In the genomic region with DNA sequence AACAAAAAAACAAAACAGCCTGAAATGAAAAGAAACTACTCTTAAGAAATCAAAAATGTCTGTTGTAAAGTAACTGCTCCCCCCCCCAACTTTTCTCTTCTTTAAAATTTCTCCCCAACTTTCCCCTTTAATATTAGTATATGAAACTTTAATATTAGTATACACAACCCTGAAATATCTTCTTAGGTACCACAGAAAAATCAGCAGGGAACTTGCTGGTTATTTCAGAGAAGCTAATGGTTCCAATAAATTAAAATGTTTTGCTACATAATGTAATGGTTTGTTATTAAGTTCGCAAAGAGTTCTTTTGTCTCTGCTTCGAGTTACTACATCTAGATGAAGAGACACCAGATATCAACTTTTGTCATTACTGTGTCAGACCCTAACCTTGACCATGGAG, we compare ENCODE assay signal across 8 mouse cellular contexts. TPM values are rescaled to one million over a fixed set of nuclear protein-coding genes. Genes with fewer than 3 reads are reported as not detected.
DNase-seq lines count a peak whose midpoint lies in the region; ATAC-seq and TF ChIP-seq lines count a peak whose summit lies in the region.

No protein-coding gene starts in this region.

- no peaks in the 10 kb centered on the region for H3K27me3 ChIP-seq in heart, embryonic 11.5 days (ENCODE audit: control insufficient read depth, insufficient read depth, low read length)
- no peaks in the 10 kb centered on the region for H3K27me3 ChIP-seq in C2C12 (ENCODE audit: control insufficient read depth, insufficient read depth, insufficient read length)
- H3K27me3 ChIP-seq in forebrain, embryonic 14.5 days (replicated peaks; ENCODE audit: control insufficient read depth, insufficient read depth, low read length): no peaks in the 10 kb centered on the region
- no peaks in the 10 kb centered on the region for H3K27me3 ChIP-seq in liver, embryonic 14.5 days (ENCODE audit: control insufficient read depth, insufficient read depth, low read length)

- H3K4me3 ChIP-seq in heart, embryonic 11.5 days (ENCODE audit: low read depth, low read length): peak overlapping the region; percentile 49
- H3K4me3 ChIP-seq in C2C12 (ENCODE audit: insufficient read depth, poor library complexity, severe bottlenecking): peak overlapping the region; percentile 42
- peak overlapping the region; percentile 40 for H3K4me3 ChIP-seq in forebrain, embryonic 14.5 days (ENCODE audit: low read depth, low read length)
- peak overlapping the region; percentile 80 to 97 for H3K4me3 ChIP-seq in liver, embryonic 14.5 days (ENCODE audit: insufficient read depth in 1 of 2, low read depth in 2 of 2, low read length in 2 of 2)

- 15% methylated on average over 2 of the region's 2 CpGs for WGBS in heart, embryonic 11.5 days (ENCODE audit: insufficient replicate concordance)
- WGBS in forebrain, embryonic 14.5 days: 3% methylated on average over 2 of the region's 2 CpGs
- WGBS in liver, embryonic 14.5 days (ENCODE audit: insufficient replicate concordance): 5% methylated on average over 2 of the region's 2 CpGs

- H3K9me3 ChIP-seq in heart, embryonic 11.5 days (replicated peaks; ENCODE audit: control insufficient read depth, low read length): no peaks in the 10 kb centered on the region
- H3K9me3 ChIP-seq in forebrain, embryonic 14.5 days (replicated peaks; ENCODE audit: control insufficient read depth, low read length): no peaks in the 10 kb centered on the region
- H3K9me3 ChIP-seq in liver, embryonic 14.5 days (ENCODE audit: control insufficient read depth, low read length): no peaks in the 10 kb centered on the region

- peak overlapping the region; percentile 94 for H3K27ac ChIP-seq in heart, embryonic 11.5 days (ENCODE audit: low read depth, low read length)
- H3K27ac ChIP-seq in forebrain, embryonic 14.5 days (ENCODE audit: low read depth, low read length): peak overlapping the region; percentile 85
- H3K27ac ChIP-seq in liver, embryonic 14.5 days: peak overlapping the region; percentile 80

- peaks cover 9% of the 10 kb centered on the region for H3K36me3 ChIP-seq in heart, embryonic 11.5 days (ENCODE audit: control insufficient read depth, insufficient read depth, low read length)
- peaks cover 47% of the 10 kb centered on the region for H3K36me3 ChIP-seq in C2C12 (ENCODE audit: control insufficient read depth, insufficient read depth)
- H3K36me3 ChIP-seq in forebrain, embryonic 14.5 days (ENCODE audit: control insufficient read depth, insufficient read depth, low read length): peaks cover 15% of the 10 kb centered on the region; the same call in 1 of the 2 replicates
- peaks cover 30% of the 10 kb centered on the region for H3K36me3 ChIP-seq in liver, embryonic 14.5 days (replicated peaks; ENCODE audit: control insufficient read depth, insufficient read depth, low read depth)

- DNase-seq in heart, adult 8-10 months (ENCODE audit: low spot score): no peak
- DNase-seq in forebrain, embryonic 14.5 days (ENCODE audit: low spot score): peak; percentile 7
- DNase-seq in liver, embryonic 14.5 days (ENCODE audit: low read depth in 3 of 3, low spot score in 3 of 3): no peak
- DNase-seq in adrenal gland, adult 18-20 months (ENCODE audit: low spot score in 2 of 2): no peak
- no peak for DNase-seq in frontal cortex, postnatal 36 days (ENCODE audit: low spot score in 2 of 2)
- no peak for DNase-seq in kidney, adult 8-10 months

- peaks cover 6% of the 10 kb centered on the region for H3K4me1 ChIP-seq in heart, embryonic 11.5 days (ENCODE audit: control insufficient read depth, insufficient read depth, low read length)
- peaks cover 4% of the 10 kb centered on the region for H3K4me1 ChIP-seq in forebrain, embryonic 14.5 days (ENCODE audit: control insufficient read depth, insufficient read depth, low read length)
- peaks cover 10 to 12% of the 10 kb centered on the region in 2 experiments for H3K4me1 ChIP-seq in liver, embryonic 14.5 days (replicated peaks; ENCODE audit: control insufficient read depth in 2 of 2, insufficient read depth in 2 of 2, low read length in 1 of 2)

- peak overlapping the region; percentile 80 for H3K9ac ChIP-seq in heart, embryonic 11.5 days (ENCODE audit: low read depth, low read length)
- H3K9ac ChIP-seq in forebrain, embryonic 14.5 days (ENCODE audit: low read length): peak overlapping the region; percentile 65
- H3K9ac ChIP-seq in liver, embryonic 14.5 days (replicated peaks): peak overlapping the region; percentile 92

- no peak for ATAC-seq in heart, embryonic 11.5 days (replicated peaks; ENCODE audit: insufficient number of reproducible peaks, low FRiP score, low TSS enrichment)
- no peak for ATAC-seq in forebrain, embryonic 14.5 days
- ATAC-seq in liver, embryonic 14.5 days (ENCODE audit: insufficient read depth): no peak

- TF ChIP-seq EP300 in liver, embryonic 14.5 days (IDR thresholded peaks at IDR 0.05; ENCODE audit: low read depth): no peak

- H3K4me2 ChIP-seq in heart, embryonic 11.5 days: peak overlapping the region; percentile 74
- peak overlapping the region; percentile 64 for H3K4me2 ChIP-seq in forebrain, embryonic 14.5 days (ENCODE audit: low read length)
- peak overlapping the region; percentile 71 for H3K4me2 ChIP-seq in liver, embryonic 14.5 days (ENCODE audit: low read depth)

- peaks cover 19% of the 10 kb centered on the region for H3K79me2 ChIP-seq in C2C12 (ENCODE audit: control insufficient read depth, insufficient read depth)

- peaks cover 4% of the 10 kb centered on the region for H3K79me3 ChIP-seq in C2C12 (ENCODE audit: low read depth)

- TF ChIP-seq CTCF in C2C12 (IDR thresholded peaks at IDR 0.05; ENCODE audit: control insufficient read depth, insufficient read depth, insufficient read length): no peak
- TF ChIP-seq CTCF in liver, embryonic 14.5 days (IDR thresholded peaks at IDR 0.05; ENCODE audit: low read depth): no peak

- peak overlapping the region; percentile 93 for H3ac ChIP-seq in C2C12 (ENCODE audit: control insufficient read depth, insufficient read length, low read depth)

TF ChIP-seq in C2C12, 6 proteins besides CTCF, POLR2A, EP300 and RAD21:
- TF ChIP-seq MAX (IDR thresholded peaks at IDR 0.05): no peak
- no peak for TF ChIP-seq MYOG (IDR thresholded peaks at IDR 0.05; ENCODE audit: control insufficient read depth, extremely low read depth, insufficient read length)
- TF ChIP-seq CEBPB (IDR thresholded peaks at IDR 0.05; ENCODE audit: low read depth): no peak
TF ChIP-seq in C2C12: peak in this region for 0.

RNA-seq across cellular contexts. Expression of a gene that starts 0.8 kb away (rescaled TPM):
- polyA plus RNA-seq in heart, embryonic 11.5 days (2014; fragmentation: Nextera tagmentation; extraction: Ambion mirVana): 29.3 and 30.9 TPM in 2 replicates
- total RNA-seq in heart, adult 8-10 months (2022): 10 to 100 TPM in 2 of 4 experiments, 1 to 10 TPM in 2; 7.3 to 12.4 (median 9.5) TPM
- polyA plus RNA-seq in C2C12 (2012; fragmentation: generic; extraction: Trizol): 19.5 TPM
- polyA plus RNA-seq in forebrain, embryonic 14.5 days (2014; fragmentation: Nextera tagmentation; extraction: Ambion mirVana): 37.8 and 44.5 TPM in 2 replicates
- polyA plus RNA-seq in liver, embryonic 14.5 days (2012; rRNA removed): 15.9 and 17.6 TPM in 2 replicates
- 19.6 and 20.0 TPM in 2 replicates for polyA plus RNA-seq in liver, embryonic 14.5 days (2014; fragmentation: Nextera tagmentation; extraction: Ambion mirVana)
- 10 to 100 TPM; 15.3 to 19.5 TPM for total RNA-seq in adrenal gland, adult 18-20 months (2021)

RNA-seq across cellular contexts. Expression of a gene that starts 0.8 kb away (rescaled TPM):
- polyA plus RNA-seq in heart, embryonic 11.5 days (2014; fragmentation: Nextera tagmentation; extraction: Ambion mirVana): 0.62 TPM in 1 of 2 replicates, not detected in the other
- under 1 TPM in 1 of 4 experiments, not detected in 3; 0.40 TPM for total RNA-seq in heart, adult 8-10 months (2022)
- 0.05 TPM for polyA plus RNA-seq in C2C12 (2012; fragmentation: generic; extraction: Trizol)
- polyA plus RNA-seq in forebrain, embryonic 14.5 days (2014; fragmentation: Nextera tagmentation; extraction: Ambion mirVana): 0.16 and 0.20 TPM in 2 replicates
- polyA plus RNA-seq in liver, embryonic 14.5 days (2012; rRNA removed): 0.10 TPM in 1 of 2 replicates, not detected in the other
- polyA plus RNA-seq in liver, embryonic 14.5 days (2014; fragmentation: Nextera tagmentation; extraction: Ambion mirVana): 0.14 TPM in 1 of 2 replicates, not detected in the other
- total RNA-seq in adrenal gland, adult 18-20 months (2021): under 1 TPM in 1 of 2 experiments, not detected in 1; 0.22 TPM

RNA-seq across cellular contexts. Expression of a gene that starts 32.6 kb away (rescaled TPM):
- 8.3 and 11.7 TPM in 2 replicates for polyA plus RNA-seq in heart, embryonic 11.5 days (2014; fragmentation: Nextera tagmentation; extraction: Ambion mirVana)
- total RNA-seq in heart, adult 8-10 months (2022): under 1 TPM in 1 of 4 experiments, not detected in 3; 0.31 TPM
- not detected for polyA plus RNA-seq in C2C12 (2012; fragmentation: generic; extraction: Trizol)
- 4.5 and 5.4 TPM in 2 replicates for polyA plus RNA-seq in forebrain, embryonic 14.5 days (2014; fragmentation: Nextera tagmentation; extraction: Ambion mirVana)
- polyA plus RNA-seq in liver, embryonic 14.5 days (2012; rRNA removed): 0.60 and 0.63 TPM in 2 replicates
- 0.56 and 2.1 TPM in 2 replicates for polyA plus RNA-seq in liver, embryonic 14.5 days (2014; fragmentation: Nextera tagmentation; extraction: Ambion mirVana)
- total RNA-seq in adrenal gland, adult 18-20 months (2021): under 1 TPM; 0.43 to 0.74 TPM

RNA-seq across cellular contexts. Expression of a gene that starts 59.3 kb away (rescaled TPM):
- polyA plus RNA-seq in heart, embryonic 11.5 days (2014; fragmentation: Nextera tagmentation; extraction: Ambion mirVana): 2.4 TPM in 2 replicates
- total RNA-seq in heart, adult 8-10 months (2022): not detected
- not detected for polyA plus RNA-seq in C2C12 (2012; fragmentation: generic; extraction: Trizol)
- 2.3 and 2.8 TPM in 2 replicates for polyA plus RNA-seq in forebrain, embryonic 14.5 days (2014; fragmentation: Nextera tagmentation; extraction: Ambion mirVana)
- polyA plus RNA-seq in liver, embryonic 14.5 days (2012; rRNA removed): 0.05 and 0.07 TPM in 2 replicates
- polyA plus RNA-seq in liver, embryonic 14.5 days (2014; fragmentation: Nextera tagmentation; extraction: Ambion mirVana): 0.05 TPM in 1 of 2 replicates, not detected in the other
- total RNA-seq in adrenal gland, adult 18-20 months (2021): 1 to 10 TPM; 1.4 to 1.7 TPM
